Mouse (Mus musculus) CH12.LX (cell line): Measurements from ENCODE around the gene Ctnna3. TPM values are rescaled to one million over a fixed set of nuclear protein-coding genes. Genes with fewer than 3 reads are reported as not detected.

Experiments
- DNase-seq: peaks from one replicate; pipeline ENCODE4 v3.0.0-alpha.2; 2013; ENCODE audit errors: extremely low read depth
- H3K27ac ChIP-seq: 2 replicates; pipeline ENCODE4 v1.5.1; 2012; ENCODE audit warnings: low read depth, mild to moderate bottlenecking, control low read depth, moderate library complexity; ENCODE audit not compliant: insufficient read depth
- H3K27me3 ChIP-seq: replicated peaks from 2 replicates; pipeline ENCODE3; 2012; ENCODE audit warnings: inconsistent platforms
- H3K36me3 ChIP-seq, 2 experiments: replicated peaks in 1 of 2; 2 replicates each; pipeline versions ENCODE3 to v1.6.1; 2012; ENCODE audit warnings: inconsistent platforms in 1 of 2, low read length in 1 of 2, mild to moderate bottlenecking in 1 of 2, mixed read lengths in 1 of 2, moderate library complexity in 1 of 2; ENCODE audit not compliant: control insufficient read depth in 1 of 2, insufficient read depth in 1 of 2
- H3K4me1 ChIP-seq, 2 experiments: 2 replicates each; pipeline ENCODE4 v1.6.1; 2012; ENCODE audit warnings: inconsistent platforms in 1 of 2, moderate library complexity in 1 of 2; ENCODE audit not compliant: insufficient read depth in 2 of 2, control insufficient read depth in 1 of 2
- H3K4me2 ChIP-seq: 2 replicates; pipeline ENCODE4 v1.6.1; 2012; ENCODE audit warnings: low read depth, mild to moderate bottlenecking, control low read depth; ENCODE audit not compliant: poor library complexity, insufficient read depth, severe bottlenecking
- H3K4me3 ChIP-seq, 3 experiments: fragments of 150-350 bp in 1 of 3; sonication (generic) in 1 of 3; replicated peaks in 1 of 3; 2 replicates each; pipeline versions ENCODE3 to v1.5.1; 2011 to 2012; ENCODE audit warnings: low read depth in 2 of 3, low read length in 2 of 3, mild to moderate bottlenecking in 2 of 3, moderate library complexity in 2 of 3, control low read depth in 1 of 3, improper control_type of control experiment in 1 of 3, inconsistent platforms in 1 of 3, mixed read lengths in 1 of 3; ENCODE audit not compliant: poor library complexity in 1 of 3
- H3K79me2 ChIP-seq: replicated peaks from 2 replicates; pipeline ENCODE4 v1.6.1; 2012; ENCODE audit warnings: mild to moderate bottlenecking, moderate library complexity; ENCODE audit not compliant: control insufficient read depth, poor library complexity, insufficient read depth, severe bottlenecking; ENCODE audit errors: extremely low read depth
- H3K9ac ChIP-seq: 2 replicates; pipeline ENCODE4 v1.6.1; 2012; ENCODE audit warnings: low read depth, mild to moderate bottlenecking, control low read depth, moderate library complexity; ENCODE audit not compliant: insufficient read depth
- H3K9me3 ChIP-seq: replicated peaks from 2 replicates; pipeline ENCODE3; 2012; ENCODE audit warnings: low read length, inconsistent platforms, mixed read lengths
- BHLHE40 ChIP-seq: IDR thresholded peaks from 2 replicates; pipeline ENCODE4 v1.6.1; 2011; ENCODE audit warnings: mild to moderate bottlenecking, low read depth, low read length, improper control_type of control experiment
- CHD1 ChIP-seq: IDR thresholded peaks from 2 replicates; pipeline ENCODE4 v1.6.1; 2012; ENCODE audit warnings: low read depth, low read length, improper control_type of control experiment, inconsistent platforms
- CHD2 ChIP-seq: IDR thresholded peaks from 2 replicates; pipeline ENCODE4 v1.6.1; 2011; ENCODE audit warnings: low read length, improper control_type of control experiment
- E2F4 ChIP-seq: IDR thresholded peaks from 2 replicates; pipeline ENCODE4 v1.6.1; 2011; ENCODE audit warnings: low read depth, low read length, improper control_type of control experiment; ENCODE audit not compliant: insufficient replicate concordance
- ELF1 ChIP-seq: IDR thresholded peaks from 2 replicates; pipeline ENCODE4 v1.6.1; 2014; ENCODE audit warnings: low read depth, mild to moderate bottlenecking, inconsistent platforms, low read length, improper control_type of control experiment
- EP300 ChIP-seq: IDR thresholded peaks from 2 replicates; pipeline ENCODE4 v1.6.1; 2011; ENCODE audit warnings: low read length, improper control_type of control experiment
- ETS1 ChIP-seq: conservative IDR thresholded peaks from 2 replicates; pipeline ENCODE4 v1.6.1; 2012; ENCODE audit warnings: low read depth, mild to moderate bottlenecking, inconsistent platforms, low read length, improper control_type of control experiment, moderate library complexity
- GABPA ChIP-seq: IDR thresholded peaks from 2 replicates; pipeline ENCODE4 v1.6.1; 2012; ENCODE audit warnings: low read depth, low read length, improper control_type of control experiment, inconsistent platforms; ENCODE audit not compliant: insufficient replicate concordance
- HCFC1 ChIP-seq: IDR thresholded peaks from 2 replicates; pipeline ENCODE4 v1.6.1; 2012; ENCODE audit warnings: low read depth, mild to moderate bottlenecking, inconsistent platforms, low read length, improper control_type of control experiment
- JUN ChIP-seq: IDR thresholded peaks from 2 replicates; pipeline ENCODE4 v1.6.1; 2011; ENCODE audit warnings: low read depth, mild to moderate bottlenecking, low read length, improper control_type of control experiment, moderate library complexity; ENCODE audit not compliant: insufficient read depth
- JUND ChIP-seq: conservative IDR thresholded peaks from 2 replicates; pipeline ENCODE4 v1.6.1; 2011; ENCODE audit warnings: low read depth, low read length, improper control_type of control experiment
- KAT2A ChIP-seq: IDR thresholded peaks from 2 replicates; pipeline ENCODE4 v1.6.1; 2012; ENCODE audit warnings: low read length, improper control_type of control experiment, inconsistent platforms; ENCODE audit not compliant: insufficient replicate concordance
- MAFK ChIP-seq: IDR thresholded peaks from 2 replicates; pipeline ENCODE4 v1.6.1; 2011; ENCODE audit warnings: low read length, improper control_type of control experiment; ENCODE audit not compliant: insufficient replicate concordance
- MEF2A ChIP-seq: IDR thresholded peaks from 2 replicates; pipeline ENCODE4 v1.6.1; 2014; ENCODE audit warnings: low read depth, mild to moderate bottlenecking, inconsistent platforms, low read length, improper control_type of control experiment, borderline replicate concordance
- MYC ChIP-seq: IDR thresholded peaks from 2 replicates; pipeline ENCODE4 v1.6.1; 2011; ENCODE audit warnings: low read depth, mild to moderate bottlenecking, improper control_type of control experiment, low read length
- NRF1 ChIP-seq: IDR thresholded peaks from 2 replicates; pipeline ENCODE4 v1.6.1; 2014; ENCODE audit warnings: low read depth, mild to moderate bottlenecking, inconsistent platforms, low read length, improper control_type of control experiment, moderate library complexity
- POLR2A ChIP-seq: IDR thresholded peaks from 2 replicates; pipeline ENCODE4 v1.6.1; 2011; ENCODE audit warnings: low read depth, mild to moderate bottlenecking, improper control_type of control experiment, low read length
- POLR2AphosphoS2 ChIP-seq: IDR thresholded peaks from 2 replicates; pipeline ENCODE4 v1.6.1; 2011; ENCODE audit warnings: low read depth, low read length, improper control_type of control experiment
- RAD21 ChIP-seq: IDR thresholded peaks from 2 replicates; pipeline ENCODE4 v1.6.1; 2011; ENCODE audit warnings: low read depth, mild to moderate bottlenecking, low read length, improper control_type of control experiment, moderate library complexity
- RCOR1 ChIP-seq: conservative IDR thresholded peaks from 2 replicates; pipeline ENCODE4 v1.6.1; 2012; ENCODE audit warnings: low read depth, mild to moderate bottlenecking, inconsistent platforms, low read length, improper control_type of control experiment
- SIN3A ChIP-seq: IDR thresholded peaks from 2 replicates; pipeline ENCODE4 v1.6.1; 2012; ENCODE audit warnings: low read length, improper control_type of control experiment, inconsistent platforms
- TCF12 ChIP-seq: IDR thresholded peaks from 2 replicates; pipeline ENCODE4 v1.6.1; 2014; ENCODE audit warnings: low read depth, mild to moderate bottlenecking, inconsistent platforms, low read length, improper control_type of control experiment
- USF2 ChIP-seq: conservative IDR thresholded peaks from 2 replicates; pipeline ENCODE4 v1.6.1; 2011; ENCODE audit warnings: low read depth, low read length, improper control_type of control experiment
- ZC3H11A ChIP-seq: IDR thresholded peaks from 2 replicates; pipeline ENCODE4 v1.6.1; 2012; ENCODE audit warnings: low read depth, mild to moderate bottlenecking, inconsistent platforms, low read length, improper control_type of control experiment
- ZNF384 ChIP-seq: IDR thresholded peaks from 2 replicates; pipeline ENCODE4 v1.6.1; 2012; ENCODE audit warnings: low read depth, low read length, improper control_type of control experiment, inconsistent platforms
- dilution Hi-C: fragments of 300-500 bp; cut with MboI; formaldehyde crosslinking; loops from 2 replicates; pipeline ENCODE4 v1.14.3; 2020; ENCODE audit warnings: low sequenced_read_pairs; ENCODE audit not compliant: extremely low pct_unique_long_range_greater_than_20kb, extremely low pct_ligation_motif_present
- in situ Hi-C: fragments of 300-500 bp; cut with MboI; formaldehyde crosslinking; loops from 3 replicates; pipeline ENCODE4 v1.14.3; 2019; ENCODE audit warnings: low sequenced_read_pairs, low pct_ligation_motif_present, low pct_unique_long_range_greater_than_20kb, mixed read lengths
- polyA plus RNA-seq: library from polyadenylated mRNA; unstranded; fragments of >175 nt; gene quantifications from 2 replicates; pipeline ENCODE4 v1.2.1, GENCODE M21; 2012; ENCODE audit warnings: low read depth; ENCODE audit not compliant: insufficient read length
- total RNA-seq, 2 experiments: library from RNA; depleted of rRNA; stranded (reverse); fragments of 300-350 nt in 1 of 2; fragments of >200 nt in 1 of 2; gene quantifications; 2 replicates each; pipeline ENCODE4 v1.2.3; 2012 to 2014

Ctnna3 gene
- total and polyA plus RNA-seq, 3 experiments = 0.09 TPM; not detected in 2

- DNase-seq = no peak
- Histone ChIP-seq H3K4me3 (peak overlapping the region in 1 of 3 experiments; percentile 34), H3K27me3 (no peaks in the 10 kb centered on the region), H3K4me2 (peak overlapping the region; percentile 40), H3K79me2 (no peaks in the 10 kb centered on the region), H3K4me1 (peaks cover 0 to 7% of the 10 kb centered on the region in 2 experiments; a peak in 2 of 4 replicates), H3K9ac (peak overlapping the region; percentile 4; the same call in 1 of the 2 replicates), H3K27ac (no peak overlapping the region), H3K36me3 (no peaks in the 10 kb centered on the region), H3K9me3 (no peaks in the 10 kb centered on the region)
- in situ Hi-C loops = no loop called here
- dilution Hi-C loops = no loop called here
- TF ChIP-seq POLR2A (no peak), JUN (no peak), KAT2A (no peak), RCOR1 (no peak), SIN3A (no peak), ZNF384 (no peak), CHD2 (no peak), HCFC1 (no peak), USF2 (no peak), TCF12 (no peak), MEF2A (no peak), MAFK (no peak), MYC (no peak), EP300 (no peak), CHD1 (no peak)
These were observed 42.9 kb upstream of the Ctnna3 start for GRCm38 (mm10) chr10:63386991-63387390.

- no peaks in the 10 kb centered on the region for H3K27me3 ChIP-seq
- no peaks in the 10 kb centered on the region for H3K4me1 ChIP-seq
- H3K79me2 ChIP-seq = no peaks in the 10 kb centered on the region
- dilution Hi-C loops = no loop called here
- no peaks in the 10 kb centered on the region for H3K36me3 ChIP-seq
- H3K9me3 ChIP-seq = no peaks in the 10 kb centered on the region
- DNase-seq = no peak
- H3K4me3 ChIP-seq = no peak overlapping the region
- no peak overlapping the region for H3K27ac ChIP-seq
- no peak overlapping the region for H3K9ac ChIP-seq
- in situ Hi-C loops = no loop called here
- TF ChIP-seq HCFC1 (no peak), NRF1 (no peak), BHLHE40 (no peak), MEF2A (no peak), GABPA (no peak), E2F4 (no peak), JUND (no peak), POLR2A (no peak), ZC3H11A (no peak), MAFK (no peak), RAD21 (no peak), ETS1 (no peak), CHD1 (no peak), ELF1 (no peak), POLR2AphosphoS2 (no peak)
- no peak overlapping the region for H3K4me2 ChIP-seq
These were observed 41.0 kb upstream of the Ctnna3 start for GRCm38 (mm10) chr10:63388948-63389347.
